Mouse (Mus musculus) MEL (cell line): ENCODE measurements at regions not wholly inside any gene's neighbourhood (a gene's known extent, or its start where the extent isn't known, plus 50 kb on each side); places are given as distances from the start of the nearest gene placed in this dataset.

Source experiments
- DNase-seq: peaks from one replicate; pipeline ENCODE4 v3.0.0; 2011; ENCODE audit warnings: low read depth, low spot score
- H3K27ac ChIP-seq: 2 replicates; pipeline ENCODE4 v1.5.1; 2012; ENCODE audit warnings: low read depth, mild to moderate bottlenecking, control low read depth, low read length, moderate library complexity; ENCODE audit not compliant: control insufficient read depth
- H3K27me3 ChIP-seq, 2 experiments: fragments of 150-350 bp in 1 of 2; sonication (generic) in 1 of 2; 2 replicates each; pipeline ENCODE4 v1.6.1; 2012; ENCODE audit warnings: low read length in 2 of 2, mild to moderate bottlenecking in 2 of 2, improper control_type of control experiment in 1 of 2, moderate library complexity in 1 of 2; ENCODE audit not compliant: insufficient read depth in 2 of 2, control insufficient read depth in 1 of 2
- H3K36me3 ChIP-seq, 2 experiments: 2 replicates each; pipeline ENCODE4 v1.6.1; 2012 to 2014; ENCODE audit warnings: low read length in 2 of 2, improper control_type of control experiment in 1 of 2, inconsistent platforms in 1 of 2, mild to moderate bottlenecking in 1 of 2; ENCODE audit not compliant: insufficient read depth in 2 of 2, control insufficient read depth in 1 of 2
- H3K4me1 ChIP-seq, 2 experiments: fragments of 150-350 bp in 1 of 2; sonication (generic) in 1 of 2; 2 replicates each; pipeline ENCODE4 v1.6.1; 2012; ENCODE audit warnings: low read length in 2 of 2, improper control_type of control experiment in 1 of 2, mild to moderate bottlenecking in 1 of 2; ENCODE audit not compliant: insufficient read depth in 2 of 2, control insufficient read depth in 1 of 2
- H3K4me3 ChIP-seq, 2 experiments: fragments of 150-350 bp in 1 of 2; sonication (generic) in 1 of 2; 2 replicates each; pipeline ENCODE4 v1.5.1; 2012; ENCODE audit warnings: low read depth in 2 of 2, low read length in 2 of 2, mild to moderate bottlenecking in 2 of 2, moderate library complexity in 2 of 2, control low read depth in 1 of 2, improper control_type of control experiment in 1 of 2; ENCODE audit not compliant: control insufficient read depth in 1 of 2, insufficient read depth in 1 of 2
- H3K79me2 ChIP-seq: 2 replicates; pipeline ENCODE4 v1.6.1; 2012; ENCODE audit warnings: mild to moderate bottlenecking, low read length, moderate library complexity; ENCODE audit not compliant: control insufficient read depth, poor library complexity, insufficient read depth
- H3K9ac ChIP-seq: 2 replicates; pipeline ENCODE4 v1.6.1; 2012; ENCODE audit warnings: low read depth, mild to moderate bottlenecking, control low read depth, low read length, moderate library complexity; ENCODE audit not compliant: control insufficient read depth, poor library complexity, severe bottlenecking
- H3K9me3 ChIP-seq: fragments of 150-350 bp; sonication (generic); replicated peaks from 2 replicates; pipeline ENCODE4 v1.6.1; 2012; ENCODE audit warnings: mild to moderate bottlenecking, low read length, improper control_type of control experiment, moderate library complexity; ENCODE audit not compliant: insufficient read depth
- BHLHE40 ChIP-seq: IDR thresholded peaks from 2 replicates; pipeline ENCODE4 v1.6.1; 2012; ENCODE audit warnings: low read depth, mild to moderate bottlenecking, inconsistent platforms, low read length, improper control_type of control experiment, borderline replicate concordance
- E2F4 ChIP-seq: IDR thresholded peaks from 2 replicates; pipeline ENCODE4 v1.6.1; 2011; ENCODE audit warnings: low read depth, low read length, improper control_type of control experiment, borderline replicate concordance
- ELF1 ChIP-seq: IDR thresholded peaks from 2 replicates; pipeline ENCODE4 v1.6.1; 2014; ENCODE audit warnings: low read depth, mild to moderate bottlenecking, inconsistent platforms, low read length, improper control_type of control experiment, moderate library complexity
- EP300 ChIP-seq, 2 experiments: IDR thresholded peaks; 2 replicates each; pipeline ENCODE4 v1.6.1; 2011; ENCODE audit warnings: improper control_type of control experiment in 2 of 2, low read length in 2 of 2, low read depth in 1 of 2, mild to moderate bottlenecking in 1 of 2
- GABPA ChIP-seq: IDR thresholded peaks from 2 replicates; pipeline ENCODE4 v1.6.1; 2012; ENCODE audit warnings: low read depth, mild to moderate bottlenecking, inconsistent platforms, low read length, improper control_type of control experiment, moderate library complexity
- GATA1 ChIP-seq: IDR thresholded peaks from 2 replicates; pipeline ENCODE4 v1.6.1; 2011; ENCODE audit warnings: low read depth, low read length, improper control_type of control experiment
- HCFC1 ChIP-seq: IDR thresholded peaks from 2 replicates; pipeline ENCODE4 v1.6.1; 2012; ENCODE audit warnings: low read depth, mild to moderate bottlenecking, inconsistent platforms, low read length, improper control_type of control experiment, moderate library complexity
- JUND ChIP-seq: IDR thresholded peaks from 2 replicates; pipeline ENCODE4 v1.6.1; 2011; ENCODE audit warnings: low read depth, mild to moderate bottlenecking, improper control_type of control experiment, low read length
- KAT2A ChIP-seq: conservative IDR thresholded peaks from 2 replicates; pipeline ENCODE4 v1.6.1; 2012; ENCODE audit warnings: low read depth, low read length, improper control_type of control experiment, inconsistent platforms
- MAFK ChIP-seq: IDR thresholded peaks from 2 replicates; pipeline ENCODE4 v1.6.1; 2011; ENCODE audit warnings: low read depth, mild to moderate bottlenecking, low read length, improper control_type of control experiment, borderline replicate concordance
- MAX ChIP-seq: IDR thresholded peaks from 2 replicates; pipeline ENCODE4 v1.6.1; 2011; ENCODE audit warnings: low read length, improper control_type of control experiment
- MAZ ChIP-seq: IDR thresholded peaks from 2 replicates; pipeline ENCODE4 v1.6.1; 2012; ENCODE audit warnings: low read depth, mild to moderate bottlenecking, inconsistent platforms, low read length, improper control_type of control experiment
- MEF2A ChIP-seq: IDR thresholded peaks from 2 replicates; pipeline ENCODE4 v1.6.1; 2014; ENCODE audit warnings: low read depth, mild to moderate bottlenecking, inconsistent platforms, low read length, improper control_type of control experiment; ENCODE audit not compliant: poor library complexity, insufficient replicate concordance, severe bottlenecking; ENCODE audit errors: extremely low read depth
- MYC ChIP-seq: IDR thresholded peaks from 2 replicates; pipeline ENCODE4 v1.6.1; 2011; ENCODE audit warnings: low read depth, mild to moderate bottlenecking, low read length, improper control_type of control experiment, moderate library complexity
- NELFE ChIP-seq: IDR thresholded peaks from 2 replicates; pipeline ENCODE4 v1.6.1; 2011; ENCODE audit warnings: low read depth, low read length, improper control_type of control experiment
- NRF1 ChIP-seq: IDR thresholded peaks from 2 replicates; pipeline ENCODE4 v1.6.1; 2014; ENCODE audit warnings: low read depth, mild to moderate bottlenecking, inconsistent platforms, low read length, improper control_type of control experiment, moderate library complexity; ENCODE audit not compliant: poor library complexity, insufficient read depth, severe bottlenecking
- POLR2A ChIP-seq, 2 experiments: IDR thresholded peaks; 2 replicates each; pipeline ENCODE4 v1.6.1; 2011 to 2012; ENCODE audit warnings: low read length in 2 of 2, mild to moderate bottlenecking in 2 of 2, control low read depth in 1 of 2, improper control_type of control experiment in 1 of 2, low read depth in 1 of 2, moderate library complexity in 1 of 2; ENCODE audit not compliant: control insufficient read depth in 1 of 2, insufficient read depth in 1 of 2, poor library complexity in 1 of 2
- POLR2AphosphoS5 ChIP-seq: IDR thresholded peaks from 2 replicates; pipeline ENCODE4 v1.6.1; 2012; ENCODE audit warnings: low read depth, borderline replicate concordance, mild to moderate bottlenecking, inconsistent platforms, low read length, moderate library complexity, mixed read lengths
- RAD21 ChIP-seq: IDR thresholded peaks from 2 replicates; pipeline ENCODE4 v1.6.1; 2011; ENCODE audit warnings: mild to moderate bottlenecking, low read depth, low read length, improper control_type of control experiment
- SIN3A ChIP-seq: IDR thresholded peaks from 2 replicates; pipeline ENCODE4 v1.6.1; 2012; ENCODE audit warnings: low read length, improper control_type of control experiment, inconsistent platforms
- SMC3 ChIP-seq: IDR thresholded peaks from 2 replicates; pipeline ENCODE4 v1.6.1; 2011; ENCODE audit warnings: low read depth, low read length, improper control_type of control experiment
- TAL1 ChIP-seq: IDR thresholded peaks from 2 replicates; pipeline ENCODE4 v1.6.1; 2012; ENCODE audit warnings: mild to moderate bottlenecking, inconsistent platforms, low read length, moderate library complexity, mixed read lengths
- TCF12 ChIP-seq: IDR thresholded peaks from 2 replicates; pipeline ENCODE4 v1.6.1; 2014; ENCODE audit warnings: low read depth, mild to moderate bottlenecking, inconsistent platforms, low read length, improper control_type of control experiment, moderate library complexity
- UBTF ChIP-seq: IDR thresholded peaks from 2 replicates; pipeline ENCODE4 v1.6.1; 2012; ENCODE audit warnings: low read depth, mild to moderate bottlenecking, inconsistent platforms, low read length, improper control_type of control experiment, moderate library complexity, borderline replicate concordance; ENCODE audit not compliant: insufficient read depth
- USF1 ChIP-seq: IDR thresholded peaks from 2 replicates; pipeline ENCODE4 v1.6.1; 2014; ENCODE audit warnings: low read depth, mild to moderate bottlenecking, inconsistent platforms, low read length, improper control_type of control experiment, moderate library complexity
- ZMIZ1 ChIP-seq: IDR thresholded peaks from 2 replicates; pipeline ENCODE4 v1.6.1; 2012; ENCODE audit warnings: low read depth, mild to moderate bottlenecking, inconsistent platforms, low read length, improper control_type of control experiment, moderate library complexity

- H3K79me2 ChIP-seq = no peaks in the 10 kb centered on the region
- H3K4me1 ChIP-seq = no peaks in the 10 kb centered on the region; a peak in 1 of 4 replicates
- H3K36me3 ChIP-seq = no peaks in the 10 kb centered on the region
- no peak for DNase-seq
- H3K9me3 ChIP-seq = no peaks in the 10 kb centered on the region
- TF ChIP-seq NELFE (no peak), MAFK (no peak), RAD21 (no peak), MYC (no peak), SMC3 (no peak), JUND (no peak), E2F4 (no peak), MAX (no peak)
- no peak overlapping the region for H3K4me3 ChIP-seq
- H3K27ac ChIP-seq = no peak overlapping the region
- H3K27me3 ChIP-seq = peaks cover 2 to 5% of the 10 kb centered on the region in 2 experiments; a peak in 3 of 4 replicates
- H3K9ac ChIP-seq = no peak overlapping the region
These were observed 96.9 kb upstream of the Gm6657 start for GRCm38 (mm10) chr12:78097119-78097518.

GRCm38 (mm10) chr12:78097692-78098091 lies 96.3 kb upstream of the Gm6657 start:
- DNase-seq = no peak
- H3K27ac ChIP-seq = no peak overlapping the region
- no peaks in the 10 kb centered on the region; a peak in 1 of 4 replicates for H3K4me1 ChIP-seq
- H3K36me3 ChIP-seq = no peaks in the 10 kb centered on the region
- H3K9me3 ChIP-seq = no peaks in the 10 kb centered on the region
- H3K9ac ChIP-seq = no peak overlapping the region
- H3K27me3 ChIP-seq = peaks cover 2 to 5% of the 10 kb centered on the region in 2 experiments; a peak in 3 of 4 replicates
- no peaks in the 10 kb centered on the region for H3K79me2 ChIP-seq
- H3K4me3 ChIP-seq = no peak overlapping the region
- TF ChIP-seq JUND (no peak), GATA1 (no peak), SIN3A (no peak), ELF1 (no peak), ZMIZ1 (no peak), GABPA (no peak), MAZ (no peak), EP300 (IDR thresholded peaks at IDR 0.05; ENCODE audit: low read depth in 1 of 2, low read length in 2 of 2) (no peak), UBTF (no peak), NELFE (no peak), TAL1 (no peak), POLR2A (IDR thresholded peaks at IDR 0.05; ENCODE audit: control insufficient read depth in 1 of 2, insufficient read depth in 1 of 2, low read depth in 1 of 2, low read length in 2 of 2, poor library complexity in 1 of 2) (no peak), HCFC1 (no peak), NRF1 (no peak), MEF2A (no peak), KAT2A (no peak), BHLHE40 (no peak), USF1 (no peak), POLR2AphosphoS5 (no peak), TCF12 (no peak)
